Mouse (Mus musculus): ENCODE results near the gene Kdm1a.

The Kdm1a gene

GRCm38 (mm10) chr4:136581885-136582284 is 20.6 kb downstream of the Kdm1a start:
- ChIA-PET CTCF (interaction anchor here in 2 of 4 experiments (0.6 to 0.8 kb wide), 2 partner anchors 40 to 46 kb away, joined by 3 to 4 read pairs; no protein-coding TSS in a partner anchor), POLR2A (interaction anchor here in 3 of 4 experiments (0.9 to 7.3 kb wide), 11 partner anchors 11 to 119 kb away, joined by 3 to 60 read pairs (median 4); no protein-coding TSS in a partner anchor)

- POLR2A ChIA-PET = interaction anchor here in 2 of 4 experiments (0.8 to 14.2 kb wide), 9 partner anchors 8 to 24 kb away, joined by 3 to 180 read pairs (median 4); no protein-coding TSS in a partner anchor
- CTCF ChIA-PET = interaction anchor here in 2 of 4 experiments (0.6 to 1.4 kb wide), 3 partner anchors 30 to 1595 kb away, joined by 3 to 4 read pairs (median 3); no protein-coding TSS in a partner anchor
Observed at GRCm38 (mm10) chr4:136569998-136570397, 32.5 kb downstream of the Kdm1a start.

GRCm38 (mm10) chr4:136568629-136569028 is 33.9 kb downstream of the Kdm1a start:
- ChIA-PET CTCF (interaction anchor here in 3 of 4 experiments (0.9 to 1.4 kb wide), 6 partner anchors 9 to 144 kb away, joined by 3 to 5 read pairs (median 3); partner anchors contain the start of gene Lactbl1 (in 1 of the 3)), POLR2A (interaction anchor here in 3 of 4 experiments (0.5 to 14.2 kb wide), 19 partner anchors 9 to 421 kb away, joined by 3 to 180 read pairs (median 4); partner anchors contain the start of gene Kdm1a (in 1 of the 3))

GRCm38 (mm10) chr4:136562755-136563154 is 39.8 kb downstream of the Kdm1a start:
- CTCF ChIA-PET = interaction anchor here in 2 of 4 experiments (0.6 to 0.9 kb wide), 3 partner anchors 37 to 729 kb away, joined by 3 to 6 read pairs (median 3); no protein-coding TSS in a partner anchor
- POLR2A ChIA-PET = interaction anchor here (0.6 to 14.2 kb wide), 16 partner anchors 9 to 515 kb away, joined by 3 to 180 read pairs (median 4); partner anchors contain the start of gene Kdm1a (in 1 of the 4)

GRCm38 (mm10) chr4:136560270-136560991 is 42.1 kb downstream of the Kdm1a start:
- ChIA-PET CTCF (interaction anchor here in 1 of 4 experiments (0.5 kb wide), 1 partner anchor 361 kb away, joined by 3 read pairs; no protein-coding TSS in a partner anchor), POLR2A (interaction anchor here in 3 of 4 experiments (1.0 to 14.2 kb wide), 15 partner anchors 9 to 60 kb away, joined by 3 to 180 read pairs (median 4); no protein-coding TSS in a partner anchor)

- CTCF ChIA-PET = interaction anchor here in 2 of 4 experiments (1.0 to 1.2 kb wide), 2 partner anchors 9 to 62 kb away, joined by 3 read pairs; no protein-coding TSS in a partner anchor
Observed at GRCm38 (mm10) chr4:136559690-136560089, 42.8 kb downstream of the Kdm1a start.

GRCm38 (mm10) chr4:136557638-136558037 is 44.9 kb downstream of the Kdm1a start:
- POLR2A ChIA-PET = interaction anchor here in 2 of 4 experiments (0.6 to 14.2 kb wide), 7 partner anchors 8 to 1178 kb away, joined by 3 to 180 read pairs (median 4); no protein-coding TSS in a partner anchor
- CTCF ChIA-PET = interaction anchor here in 1 of 4 experiments (0.7 kb wide), 1 partner anchor 64 kb away, joined by 3 read pairs; no protein-coding TSS in a partner anchor

More at GRCm38 (mm10) chr4:136559690-136560089, 42.8 kb downstream of the Kdm1a start:
- POLR2A ChIA-PET = interaction anchor here in 3 of 4 experiments (0.6 to 14.2 kb wide), 18 partner anchors 7 to 694 kb away, joined by 3 to 180 read pairs (median 4); no protein-coding TSS in a partner anchor

- CTCF ChIA-PET = no interaction called here
Observed at GRCm38 (mm10) chr4:136553108-136553507, 49.4 kb downstream of the Kdm1a start.

GRCm38 (mm10) chr4:136548381-136548801 is 54.1 kb downstream of the Kdm1a start:
- ChIA-PET POLR2A (interaction anchor here in 3 of 4 experiments (0.7 to 11.5 kb wide), 9 partner anchors 8 to 62 kb away, joined by 3 to 180 read pairs (median 4); partner anchors contain the start of gene Tex46 (in 1 of the 3)), CTCF (interaction anchor here in 1 of 4 experiments (0.8 kb wide), 1 partner anchor 7 kb away, joined by 3 read pairs; no protein-coding TSS in a partner anchor)

More at GRCm38 (mm10) chr4:136553108-136553507, 49.4 kb downstream of the Kdm1a start:
- POLR2A ChIA-PET = interaction anchor here in 1 of 4 experiments (1.0 to 11.5 kb wide), 5 partner anchors 10 to 42 kb away, joined by 3 to 180 read pairs (median 8); no protein-coding TSS in a partner anchor

GRCm38 (mm10) chr4:136547721-136548120 is 54.8 kb downstream of the Kdm1a start:
- ChIA-PET CTCF (interaction anchor here in 1 of 4 experiments (0.6 kb wide), 1 partner anchor 98 kb away, joined by 5 read pairs; no protein-coding TSS in a partner anchor), POLR2A (interaction anchor here in 1 of 4 experiments (1.5 to 11.5 kb wide), 2 partner anchors 15 to 45 kb away, joined by 3 to 180 read pairs; no protein-coding TSS in a partner anchor)

GRCm38 (mm10) chr4:136546279-136547045 is 56.1 kb downstream of the Kdm1a start:
- ChIA-PET POLR2A (interaction anchor here in 3 of 4 experiments (0.8 to 11.5 kb wide), 7 partner anchors 16 to 300 kb away, joined by 3 to 180 read pairs (median 3); no protein-coding TSS in a partner anchor), CTCF (interaction anchor here in 1 of 4 experiments (1.0 kb wide), 1 partner anchor 115 kb away, joined by 3 read pairs; no protein-coding TSS in a partner anchor)

- POLR2A ChIA-PET = interaction anchor here in 2 of 4 experiments (1.0 to 11.5 kb wide), 3 partner anchors 17 to 74 kb away, joined by 3 to 180 read pairs (median 4); no protein-coding TSS in a partner anchor
- CTCF ChIA-PET = interaction anchor here in 1 of 4 experiments (0.6 kb wide), 1 partner anchor 9 kb away, joined by 3 read pairs; no protein-coding TSS in a partner anchor
Observed at GRCm38 (mm10) chr4:136545151-136545550, 57.4 kb downstream of the Kdm1a start.

- CTCF ChIA-PET = interaction anchor here (0.5 to 1.9 kb wide), 46 partner anchors 11 to 887 kb away, joined by 3 to 24 read pairs (median 3); no protein-coding TSS in a partner anchor
- POLR2A ChIA-PET = interaction anchor here in 2 of 4 experiments (0.6 to 2.6 kb wide), 18 partner anchors 11 to 82 kb away, joined by 3 to 8 read pairs (median 3); partner anchors contain the start of gene 6030445D17Rik (in 1 of the 2)
Observed at GRCm38 (mm10) chr4:136526412-136526811, 76.1 kb downstream of the Kdm1a start.

- POLR2A ChIA-PET = interaction anchor here in 1 of 4 experiments (1.9 to 2.6 kb wide), 2 partner anchors 11 to 13 kb away, joined by 7 to 8 read pairs; no protein-coding TSS in a partner anchor
- CTCF ChIA-PET = interaction anchor here in 2 of 4 experiments (0.6 to 1.6 kb wide), 2 partner anchors 97 to 553 kb away, joined by 3 to 4 read pairs; no protein-coding TSS in a partner anchor
Observed at GRCm38 (mm10) chr4:136524309-136524708, 78.2 kb downstream of the Kdm1a start.

GRCm38 (mm10) chr4:136521898-136522297 is 80.6 kb downstream of the Kdm1a start:
- ChIA-PET POLR2A (interaction anchor here in 1 of 4 experiments (0.6 to 1.8 kb wide), 6 partner anchors 10 to 116 kb away, joined by 3 to 7 read pairs (median 5); partner anchors contain the start of gene 6030445D17Rik), CTCF (interaction anchor here in 1 of 4 experiments (1.5 kb wide), 1 partner anchor 8 kb away, joined by 3 read pairs; no protein-coding TSS in a partner anchor)

GRCm38 (mm10) chr4:136519866-136520265 is 82.7 kb downstream of the Kdm1a start:
- ChIA-PET CTCF (no interaction called here), POLR2A (interaction anchor here in 1 of 4 experiments (0.7 to 1.3 kb wide), 6 partner anchors 10 to 89 kb away, joined by 3 to 4 read pairs (median 3); no protein-coding TSS in a partner anchor)

GRCm38 (mm10) chr4:136518576-136518975 is 83.9 kb downstream of the Kdm1a start:
- ChIA-PET POLR2A (interaction anchor here in 1 of 4 experiments (2.0 kb wide), 1 partner anchor 56 kb away, joined by 9 read pairs; the partner anchor contains the start of gene 6030445D17Rik), CTCF (no interaction called here)
